Mouse (Mus musculus): ENCODE data around the gene Ascl2.

Ascl2 gene

GRCm38 (mm10) chr7:142917659-142918058, 51.4 kb downstream of the Ascl2 start:
- no peak for DNase-seq (ENCODE audit: low spot score in 2 of 2)

Measured in frontal cortex, postnatal 14 days (tissue).